Mouse (Mus musculus) left cerebral cortex, postnatal 36 days (tissue): ENCODE measurements around the gene Ldha. TPM values are rescaled to one million over a fixed set of nuclear protein-coding genes. Genes with fewer than 3 reads are reported as not detected.
A peak's percentile ranks its signal among the peaks of the same experiment; 100 is the strongest.
"Not testable (repeated sequence)": the region's sequence is repeated elsewhere in the genome, so short reads cannot be mapped to it uniquely, and the experiment has no call there.

Source experiments
- DNase-seq, 2 experiments: peaks; one replicate each; pipeline ENCODE4 v3.0.0; 2021 to 2022; ENCODE audit warnings: low spot score in 2 of 2, mixed read lengths in 1 of 2
- intact Hi-C: fragments of 180-260 bp; cut with DNase I; formaldehyde crosslinking; loops from one replicate; pipeline ENCODE4 v1.15.1; 2025
- total RNA-seq, 2 experiments: library from RNA; stranded (reverse); gene quantifications; 2 replicates each; pipeline ENCODE4 v1.2.3; 2021

Ldha gene
- total RNA-seq, 2 experiments from 2014 or later, result 352 to 416 TPM

- intact Hi-C loops, result no loop called here
- peak in 1 of 2 experiments; percentile 19 for DNase-seq
Measured at GRCm38 (mm10) chr7:46859031-46859430, 17.8 kb downstream of the Ldha start.

- intact Hi-C loops, result no loop called here
- DNase-seq, result no peak
Measured at GRCm38 (mm10) chr7:46860996-46861395, 19.7 kb downstream of the Ldha start, which contains the start of gene Ldhc. Gene Ldhc, plus strand, starts transcription at chr7:46861203.

GRCm38 (mm10) chr7:46871988-46872387 is 30.7 kb downstream of the Ldha start:
- DNase-seq, result no peak
- intact Hi-C loops, result no loop called here

GRCm38 (mm10) chr7:46876841-46877240 is 35.6 kb downstream of the Ldha start:
- peak in 1 of 2 experiments; percentile 26 for DNase-seq

GRCm38 (mm10) chr7:46877255-46877654 is 36.0 kb downstream of the Ldha start:
- intact Hi-C loops, result no loop called here

More at GRCm38 (mm10) chr7:46876841-46877240, 35.6 kb downstream of the Ldha start:
- intact Hi-C loops, result no loop called here

GRCm38 (mm10) chr7:46879851-46880250 is 38.6 kb downstream of the Ldha start:
- intact Hi-C loops, result no loop called here
- no peak for DNase-seq

More at GRCm38 (mm10) chr7:46877255-46877654, 36.0 kb downstream of the Ldha start:
- DNase-seq, result no peak

- no peak for DNase-seq
- intact Hi-C loops, result no loop called here
Measured at GRCm38 (mm10) chr7:46880992-46881391, 39.7 kb downstream of the Ldha start.

- DNase-seq, intact Hi-C loops: not testable (repeated sequence)
Measured at GRCm38 (mm10) chr7:46881941-46882340, 40.7 kb downstream of the Ldha start.

GRCm38 (mm10) chr7:46883304-46883703 is 42.0 kb downstream of the Ldha start:
- intact Hi-C loops, result no loop called here
- DNase-seq, result no peak

GRCm38 (mm10) chr7:46895511-46895910 is 54.2 kb downstream of the Ldha start:
- intact Hi-C loops, result no loop called here
- no peak for DNase-seq

GRCm38 (mm10) chr7:46899343-46899742 is 58.1 kb downstream of the Ldha start:
- intact Hi-C loops, result no loop called here
- no peak for DNase-seq

Other genes with a start within 250 kb of the Ldha start
- 10 to 100 TPM; 56.4 to 67.6 TPM for gene Sergef, start 201.7 kb upstream of the Ldha start, total RNA-seq
- under 1 TPM in 1 of 2 experiments, not detected in 1; 0.42 TPM for gene Tph1, start 168.9 kb upstream of the Ldha start, total RNA-seq
- 1 to 10 TPM; 7.9 to 9.4 TPM for gene Saal1, start 130.8 kb upstream of the Ldha start, total RNA-seq
- gene Saa3, start 125.8 kb upstream of the Ldha start, total RNA-seq, result not detected
- not detected for gene Saa4, start 108.9 kb upstream of the Ldha start, total RNA-seq
- gene Saa1, start 98.5 kb upstream of the Ldha start, total RNA-seq, result not detected
- not detected for gene Saa2, start 89.7 kb upstream of the Ldha start, total RNA-seq
- 10 to 100 TPM; 13.8 to 16.6 TPM for gene Hps5, start 45.4 kb upstream of the Ldha start, total RNA-seq
- 10 to 100 TPM; 36.9 to 40.3 TPM for gene Gtf2h1, start 45.4 kb upstream of the Ldha start, total RNA-seq
- gene Ldhc, start 19.7 kb downstream of the Ldha start, total RNA-seq, result not detected
- 10 to 100 TPM; 73.4 to 76.1 TPM for gene Tsg101, start 78.5 kb downstream of the Ldha start, total RNA-seq
- 10 to 100 TPM; 11.9 to 12.1 TPM for gene Uevld, start 117.1 kb downstream of the Ldha start, total RNA-seq
- not detected for gene Gm9999, start 142.1 kb downstream of the Ldha start, total RNA-seq
- 10 to 100 TPM; 15.1 TPM for gene Spty2d1, start 166.9 kb downstream of the Ldha start, total RNA-seq
- 10 to 100 TPM; 15.1 to 17.1 TPM for gene Tmem86a, start 209.1 kb downstream of the Ldha start, total RNA-seq